Mouse (Mus musculus) liver, postnatal 0 days (tissue): ENCODE measurements at regions not wholly inside any gene's neighbourhood (a gene's known extent, or its start where the extent isn't known, plus 50 kb on each side); places are given as distances from the start of the nearest gene placed in this dataset.

Source experiments
- CTCF ChIP-seq: sonication (generic); IDR thresholded peaks from 2 replicates; pipeline ENCODE4 v1.5.1; 2016; ENCODE audit warnings: antibody characterized with exemption, low read depth
- EP300 ChIP-seq: IDR thresholded peaks from 2 replicates; pipeline ENCODE4 v1.6.1; 2016; ENCODE audit warnings: antibody characterized with exemption, low read depth, mild to moderate bottlenecking

GRCm38 (mm10) chr4:142625456-142625855 lies 386.3 kb upstream of the Kazn start:
- TF ChIP-seq EP300 = no peak
- TF ChIP-seq CTCF = no peak
